Mouse (Mus musculus) kidney, embryonic 14.5 days (tissue): ENCODE measurements around the gene Gm20604. TPM values are rescaled to one million over a fixed set of nuclear protein-coding genes. Genes with fewer than 3 reads are reported as not detected.

ENCODE experiments used
- ATAC-seq: fragments of 200-750 bp; cut with Nextera tagmentation; 2 replicates; pipeline ENCODE4 v1.8.0; 2017; ENCODE audit warnings: moderate number of reproducible peaks, mild to moderate bottlenecking, moderate TSS enrichment, moderate library complexity; ENCODE audit not compliant: low FRiP score, low TSS enrichment
- H3K27ac ChIP-seq: fragments of 300-500 bp; sonication (generic); 2 replicates; pipeline ENCODE4 v1.5.1; 2014; ENCODE audit warnings: low read depth, mild to moderate bottlenecking, low read length, moderate library complexity, mixed read lengths
- H3K27me3 ChIP-seq: fragments of 300-500 bp; sonication (generic); 2 replicates; pipeline ENCODE4 v1.6.1; 2014; ENCODE audit warnings: mild to moderate bottlenecking, low read length; ENCODE audit not compliant: control insufficient read depth, insufficient read depth
- H3K36me3 ChIP-seq: fragments of 300-500 bp; sonication (generic); 2 replicates; pipeline ENCODE4 v1.6.1; 2014; ENCODE audit warnings: low read length, mixed read lengths; ENCODE audit not compliant: control insufficient read depth, insufficient read depth
- H3K4me1 ChIP-seq: fragments of 300-500 bp; sonication (generic); 2 replicates; pipeline ENCODE4 v1.6.1; 2014; ENCODE audit warnings: low read length, mixed read lengths; ENCODE audit not compliant: control insufficient read depth, insufficient read depth
- H3K4me2 ChIP-seq: fragments of 300-500 bp; sonication (generic); replicated peaks from 2 replicates; pipeline ENCODE4 v1.6.1; 2014; ENCODE audit warnings: low read depth, mild to moderate bottlenecking, low read length
- H3K4me3 ChIP-seq: fragments of 300-500 bp; sonication (generic); 2 replicates; pipeline ENCODE4 v1.5.1; 2014; ENCODE audit warnings: mild to moderate bottlenecking, low read length
- H3K9ac ChIP-seq: fragments of 300-500 bp; sonication (generic); 2 replicates; pipeline ENCODE4 v1.6.1; 2014; ENCODE audit warnings: low read depth, mild to moderate bottlenecking, low read length, moderate library complexity
- H3K9me3 ChIP-seq: fragments of 300-500 bp; sonication (generic); 2 replicates; pipeline ENCODE4 v1.6.1; 2016; ENCODE audit warnings: low read length; ENCODE audit not compliant: control insufficient read depth
- WGBS: fragments of 180-500 bp; shearing (Covaris S2); extraction: QIAGEN DNeasy Blood & Tissue Kit; methylation state at CpG from one replicate; pipeline ENCODE4 v1.1.7; 2014; 5-methylcytosine and 5-hydroxymethylcytosine counted together
- polyA plus RNA-seq: library from polyadenylated mRNA; unstranded; fragments of >200 nt; fragmentation: Nextera tagmentation; extraction: Ambion mirVana; gene quantifications from 2 replicates; pipeline ENCODE4 v1.2.1, GENCODE M21; 2014

The Gm20604 gene
- polyA plus RNA-seq, 1 experiment from 2014 or later = 25.8 TPM

DNA sequence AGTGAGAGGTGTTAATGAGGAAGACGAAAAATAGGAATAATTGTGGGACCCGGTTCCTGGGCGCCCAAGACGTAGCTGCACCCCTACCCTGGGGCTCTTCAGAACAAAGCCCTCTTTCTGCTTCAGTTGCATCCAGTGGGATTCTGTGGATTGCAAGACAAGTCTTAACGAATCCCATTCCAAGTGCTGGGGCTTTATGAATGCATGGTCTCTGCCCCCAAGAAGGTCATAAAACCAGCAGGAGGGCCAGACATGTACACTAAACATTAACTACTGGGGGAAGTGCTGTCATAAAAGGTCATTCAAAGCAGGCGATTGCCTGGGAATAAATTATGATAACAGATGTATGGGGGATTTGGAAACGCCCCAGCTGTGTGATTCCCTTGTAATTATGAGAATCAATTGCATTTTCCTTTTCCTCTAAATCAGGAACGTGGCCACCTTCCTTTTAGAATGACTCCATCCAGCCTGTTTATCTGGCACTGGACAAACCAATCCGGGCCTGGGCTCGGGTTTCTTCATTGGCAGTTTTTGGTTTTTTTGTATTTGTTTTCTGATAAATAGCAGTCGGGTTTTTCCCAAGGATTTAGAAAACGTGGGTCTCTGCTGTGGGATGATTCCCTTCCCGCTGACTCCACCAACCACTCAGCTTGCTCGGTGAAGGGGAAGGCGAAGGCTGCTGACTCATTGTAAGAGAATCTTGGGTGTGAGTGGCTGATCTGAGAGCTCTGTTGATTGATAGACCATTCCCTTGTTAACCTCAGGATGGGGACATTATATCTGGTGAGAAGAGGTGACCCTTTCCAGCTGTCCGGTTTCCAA lies 27.5 kb downstream of the Gm20604 start:
- WGBS = 15% methylated on average over 16 of the region's 16 CpGs
- Histone ChIP-seq H3K36me3 (no peaks in the 10 kb centered on the region), H3K4me3 (no peak overlapping the region), H3K27me3 (no peaks in the 10 kb centered on the region), H3K27ac (peak overlapping the region; percentile 82), H3K9me3 (no peaks in the 10 kb centered on the region), H3K9ac (0 out of 2 replicates have a peak overlapping the region, but pooled peaks have one; percentile 23), H3K4me1 (peaks cover 16% of the 10 kb centered on the region), H3K4me2 (peak overlapping the region; percentile 44)
- peak; percentile 44 for ATAC-seq

DNA sequence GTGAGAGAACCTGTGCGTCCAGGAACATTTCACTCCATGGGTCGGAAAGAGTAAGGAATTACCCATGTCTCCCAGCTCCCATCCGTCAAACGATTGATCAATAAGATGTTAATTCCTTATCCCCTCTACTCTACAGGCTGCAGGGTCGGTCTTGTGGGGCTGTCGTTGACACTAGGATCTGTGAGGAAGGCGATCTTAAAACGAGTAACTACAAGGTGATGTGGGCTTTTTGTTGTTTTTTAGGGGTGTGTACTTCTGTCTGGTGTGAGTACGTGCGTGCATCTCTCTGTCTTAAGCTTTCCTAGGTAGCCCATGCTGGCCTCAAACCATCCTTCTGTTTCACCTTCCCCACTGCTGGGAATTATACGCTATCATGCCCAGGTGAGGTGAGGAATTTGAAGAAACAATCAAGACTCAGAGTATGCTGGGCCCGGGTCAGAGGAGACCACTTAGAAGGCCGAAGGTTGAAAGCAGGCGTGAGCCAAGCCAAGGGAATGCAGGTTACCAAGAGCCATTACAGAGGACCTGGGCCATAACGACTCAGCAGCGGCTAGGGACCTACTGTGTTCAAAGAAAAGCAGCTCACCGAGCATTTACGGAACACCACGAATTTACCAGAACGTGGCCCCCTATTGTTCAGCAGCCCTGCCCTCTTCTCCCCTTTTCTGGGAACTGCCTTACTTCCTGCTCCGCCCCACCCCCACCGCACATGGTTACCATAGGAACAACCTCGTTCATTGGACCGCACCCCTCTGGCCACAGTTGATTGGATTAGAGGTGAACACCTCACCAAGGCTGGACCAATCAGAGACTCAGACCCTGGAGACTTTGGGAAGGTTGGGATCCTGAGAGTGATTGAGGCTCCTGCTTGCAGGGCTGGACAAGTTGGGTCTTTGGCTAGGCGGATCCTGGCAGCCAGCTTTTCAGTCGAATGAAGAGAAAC lies 28.3 kb downstream of the Gm20604 start:
- Histone ChIP-seq H3K9ac (0 out of 2 replicates have a peak overlapping the region, but pooled peaks have one; percentile 23), H3K9me3 (no peaks in the 10 kb centered on the region), H3K27ac (peak overlapping the region; percentile 82), H3K4me1 (peaks cover 16% of the 10 kb centered on the region), H3K27me3 (no peaks in the 10 kb centered on the region), H3K36me3 (no peaks in the 10 kb centered on the region), H3K4me2 (peak overlapping the region; percentile 44), H3K4me3 (peak overlapping the region; percentile 22; the same call in 1 of the 2 replicates)
- ATAC-seq = peak; percentile 98
- 31% methylated on average over 26 of the region's 26 CpGs for WGBS

DNA sequence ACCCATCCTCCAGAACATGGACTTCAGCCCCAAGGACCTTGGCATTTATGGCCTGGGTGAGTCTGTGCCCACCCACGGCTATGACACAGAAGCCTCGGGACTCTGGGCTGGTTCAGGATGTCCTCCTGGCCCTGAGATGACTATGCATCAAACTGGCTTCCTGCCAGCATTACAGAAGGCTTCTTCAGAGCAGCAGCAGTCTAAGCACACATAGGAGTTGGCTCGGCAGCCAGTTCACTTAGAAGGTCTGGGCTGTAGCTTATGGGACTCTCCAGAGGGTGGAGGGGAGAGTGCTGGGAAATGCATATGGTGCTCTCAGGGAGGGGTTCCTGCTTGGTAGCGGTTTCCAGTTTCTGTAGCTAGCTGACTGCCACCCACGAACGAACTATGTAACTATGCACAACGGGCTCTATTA lies 32.7 kb downstream of the Gm20604 start:
- Histone ChIP-seq H3K36me3 (no peaks in the 10 kb centered on the region), H3K4me2 (no peak overlapping the region), H3K27me3 (no peaks in the 10 kb centered on the region), H3K9ac (no peak overlapping the region), H3K27ac (no peak overlapping the region), H3K4me3 (no peak overlapping the region), H3K4me1 (peaks cover 7% of the 10 kb centered on the region; the same call in 1 of the 2 replicates), H3K9me3 (no peaks in the 10 kb centered on the region)
- 77% methylated on average over 7 of the region's 7 CpGs for WGBS
- ATAC-seq = no peak

DNA sequence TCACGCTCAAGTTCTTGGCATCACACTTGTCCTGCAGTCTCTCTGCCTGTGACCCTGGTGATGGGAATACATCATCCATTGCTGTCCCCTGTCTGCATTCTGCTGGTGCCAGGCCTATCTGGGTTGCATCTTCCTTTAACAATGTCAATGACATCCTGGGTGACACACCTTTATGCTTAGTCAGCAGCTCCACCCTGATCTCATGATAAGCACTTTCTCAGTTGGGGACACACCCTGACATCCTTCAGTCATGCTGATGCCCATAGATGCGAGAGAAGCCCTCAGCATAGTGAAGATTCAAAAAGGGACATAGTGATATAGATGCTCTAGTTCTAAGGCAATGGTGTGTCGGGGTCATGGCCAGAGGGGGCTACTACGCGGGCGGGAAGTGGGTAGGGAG lies 33.3 kb downstream of the Gm20604 start:
- Histone ChIP-seq H3K9ac (no peak overlapping the region), H3K27ac (no peak overlapping the region), H3K27me3 (no peaks in the 10 kb centered on the region), H3K4me2 (no peak overlapping the region), H3K9me3 (no peaks in the 10 kb centered on the region), H3K36me3 (no peaks in the 10 kb centered on the region), H3K4me1 (peaks cover 4% of the 10 kb centered on the region; the same call in 1 of the 2 replicates), H3K4me3 (no peak overlapping the region)
- WGBS = 95% methylated on average over 6 of the region's 6 CpGs
- no peak for ATAC-seq

DNA sequence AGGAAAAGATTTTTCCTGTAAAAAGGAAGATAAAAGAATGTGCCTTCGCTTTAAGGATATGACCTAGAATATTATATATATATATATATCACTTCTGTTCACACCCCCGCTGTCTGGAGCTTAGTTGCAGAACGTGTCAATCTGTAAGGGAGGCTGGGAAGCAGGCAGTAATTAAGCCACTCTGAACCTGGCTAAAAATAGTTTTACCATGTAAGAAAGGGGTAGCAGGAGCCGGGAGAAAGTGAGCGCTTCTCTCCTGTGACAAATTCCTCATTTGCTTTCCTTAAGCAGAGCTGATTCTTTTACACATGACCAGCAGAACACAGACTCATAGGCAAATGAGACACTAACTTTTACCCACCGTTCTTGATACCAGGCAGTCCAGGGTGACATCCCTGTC lies 34.6 kb downstream of the Gm20604 start:
- 74% methylated on average over 6 of the region's 6 CpGs for WGBS
- Histone ChIP-seq H3K4me3 (no peak overlapping the region), H3K4me1 (no peaks in the 10 kb centered on the region), H3K4me2 (no peak overlapping the region), H3K27me3 (no peaks in the 10 kb centered on the region), H3K9me3 (no peaks in the 10 kb centered on the region), H3K9ac (no peak overlapping the region), H3K36me3 (no peaks in the 10 kb centered on the region), H3K27ac (no peak overlapping the region)
- ATAC-seq = no peak

DNA sequence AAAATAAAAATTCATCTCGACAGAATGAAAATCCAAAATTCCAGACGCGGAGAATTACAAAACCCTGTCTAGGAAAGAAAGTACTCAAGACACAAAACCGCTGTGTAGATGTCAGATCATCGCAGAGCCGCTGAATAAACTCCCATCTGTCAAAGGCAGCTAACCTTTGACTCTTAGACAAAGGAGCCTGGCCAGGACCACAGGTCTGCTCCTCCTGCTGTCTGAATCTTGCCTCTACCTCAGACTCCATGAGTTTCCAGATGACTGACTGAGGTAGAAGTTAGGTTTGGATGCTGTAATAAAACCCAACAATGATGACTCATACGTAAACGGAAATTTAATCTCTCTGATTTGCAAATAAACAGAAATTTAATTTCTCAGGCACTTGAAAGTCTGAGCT lies 35.5 kb downstream of the Gm20604 start:
- Histone ChIP-seq H3K27ac (0 out of 2 replicates have a peak overlapping the region, but pooled peaks have one; percentile 24), H3K4me2 (no peak overlapping the region), H3K9ac (no peak overlapping the region), H3K27me3 (no peaks in the 10 kb centered on the region), H3K4me3 (no peak overlapping the region), H3K36me3 (no peaks in the 10 kb centered on the region), H3K4me1 (no peaks in the 10 kb centered on the region), H3K9me3 (no peaks in the 10 kb centered on the region)
- ATAC-seq = no peak
- WGBS = 50% methylated on average over 8 of the region's 8 CpGs

DNA sequence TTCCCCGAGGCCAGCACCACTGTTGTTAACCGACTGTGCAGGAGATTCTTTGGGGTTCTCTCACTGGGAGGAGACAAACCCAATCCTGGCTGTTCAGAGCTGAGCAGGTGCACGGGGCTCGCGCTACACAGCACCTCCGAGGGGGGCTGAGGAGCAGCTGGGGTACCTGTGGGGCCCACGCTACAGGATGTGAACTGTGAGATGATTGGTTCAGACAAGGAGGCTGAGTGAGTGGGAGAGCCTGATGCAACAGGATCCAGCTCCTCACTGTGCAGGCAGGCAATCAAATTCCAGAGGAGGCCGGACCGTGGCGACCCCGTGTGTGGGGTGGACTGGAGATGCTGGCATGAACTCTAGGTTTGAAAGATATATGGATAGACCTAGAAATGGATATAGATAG lies 36.0 kb downstream of the Gm20604 start:
- WGBS = 18% methylated on average over 11 of the region's 11 CpGs

DNA sequence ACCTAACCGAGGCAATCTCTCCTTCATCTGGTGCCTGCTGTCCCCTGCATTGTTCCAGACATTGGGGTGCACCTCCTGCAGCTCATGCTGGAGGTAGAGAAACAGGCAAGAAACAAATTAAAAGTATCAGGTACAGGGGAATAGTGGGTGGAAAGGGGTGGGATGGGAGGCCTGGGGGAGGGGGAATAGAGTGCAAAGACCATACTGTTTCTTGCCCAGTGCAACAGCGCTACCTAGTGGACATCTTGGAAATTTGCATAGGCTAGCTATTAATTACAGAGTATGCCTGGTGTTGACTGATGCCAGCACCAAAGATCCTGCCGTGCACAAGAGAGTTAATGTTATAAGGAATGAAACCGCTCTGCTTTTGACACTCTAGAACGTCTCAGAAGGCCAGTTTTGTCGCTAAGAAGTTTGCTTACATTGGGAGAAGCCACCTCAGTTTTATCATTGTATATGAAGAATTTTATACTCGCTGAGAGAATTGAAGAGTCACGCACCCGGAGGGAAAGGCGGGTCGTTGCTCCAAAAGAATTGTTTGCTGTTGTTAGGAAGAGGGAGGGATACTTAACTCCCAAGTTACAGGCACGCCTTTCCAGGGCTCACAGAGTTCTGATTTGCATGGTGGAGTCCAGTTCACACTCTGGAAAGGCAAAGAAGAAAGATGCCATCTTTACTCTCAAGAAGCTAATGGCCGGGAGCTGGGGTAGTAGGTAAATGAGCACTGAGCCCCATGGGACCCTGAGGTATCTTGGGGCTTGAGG lies 38.7 kb downstream of the Gm20604 start:
- 30% methylated on average over 13 of the region's 13 CpGs for WGBS
- 0 out of 2 replicates have a peak, but pooled peaks have one; percentile 56 for ATAC-seq
- Histone ChIP-seq H3K4me3 (no peak overlapping the region), H3K27ac (no peak overlapping the region), H3K9me3 (no peaks in the 10 kb centered on the region), H3K36me3 (no peaks in the 10 kb centered on the region), H3K27me3 (no peaks in the 10 kb centered on the region), H3K9ac (no peak overlapping the region), H3K4me1 (no peaks in the 10 kb centered on the region), H3K4me2 (no peak overlapping the region)

More for the DNA sequence above, 36.0 kb downstream of the Gm20604 start:
- no peaks in the 10 kb centered on the region for H3K9me3 ChIP-seq
- H3K27me3 ChIP-seq = no peaks in the 10 kb centered on the region
- H3K4me2 ChIP-seq = peak overlapping the region; percentile 26; the same call in 1 of the 2 replicates
- ATAC-seq = peak; percentile 87
- H3K36me3 ChIP-seq = no peaks in the 10 kb centered on the region
- no peaks in the 10 kb centered on the region for H3K4me1 ChIP-seq
- no peak overlapping the region for H3K9ac ChIP-seq
- no peak overlapping the region for H3K4me3 ChIP-seq
- 0 out of 2 replicates have a peak overlapping the region, but pooled peaks have one; percentile 14 for H3K27ac ChIP-seq
